Mouse (Mus musculus) brain, embryonic 18.5 days (tissue): ENCODE results near the gene Sacs.

Experiments
- DNase-seq: peaks from one replicate; pipeline ENCODE4 v3.0.0-alpha.2; 2012; ENCODE audit warnings: low read depth, low spot score

Sacs gene

GRCm38 (mm10) chr14:61237101-61237654, 98.9 kb downstream of the Sacs start:
- DNase-seq = no peak

- no peak for DNase-seq
These were observed 100.5 kb downstream of the Sacs start for GRCm38 (mm10) chr14:61238751-61239150.

GRCm38 (mm10) chr14:61242611-61243010, 104.4 kb downstream of the Sacs start:
- no peak for DNase-seq

GRCm38 (mm10) chr14:61246444-61246843, 108.2 kb downstream of the Sacs start:
- no peak for DNase-seq

GRCm38 (mm10) chr14:61252596-61253388, 114.5 kb downstream of the Sacs start:
- no peak for DNase-seq

GRCm38 (mm10) chr14:61258352-61258751, 120.1 kb downstream of the Sacs start, which contains the start of gene Sgcg:
Gene Sgcg (minus strand): TSS chr14:61258490.
- no peak for DNase-seq

GRCm38 (mm10) chr14:61259084-61259483, 120.8 kb downstream of the Sacs start:
- DNase-seq = no peak

GRCm38 (mm10) chr14:61267908-61268475, 129.7 kb downstream of the Sacs start:
- DNase-seq = no peak

- no peak for DNase-seq
These were observed 136.3 kb downstream of the Sacs start for GRCm38 (mm10) chr14:61274414-61275198.

GRCm38 (mm10) chr14:61277285-61277684, 139.0 kb downstream of the Sacs start:
- DNase-seq = no peak

- DNase-seq = no peak
These were observed 140.5 kb downstream of the Sacs start for GRCm38 (mm10) chr14:61278676-61279300.

- DNase-seq = no peak
These were observed 150.5 kb downstream of the Sacs start for GRCm38 (mm10) chr14:61288606-61289286.
